In the genomic region with DNA sequence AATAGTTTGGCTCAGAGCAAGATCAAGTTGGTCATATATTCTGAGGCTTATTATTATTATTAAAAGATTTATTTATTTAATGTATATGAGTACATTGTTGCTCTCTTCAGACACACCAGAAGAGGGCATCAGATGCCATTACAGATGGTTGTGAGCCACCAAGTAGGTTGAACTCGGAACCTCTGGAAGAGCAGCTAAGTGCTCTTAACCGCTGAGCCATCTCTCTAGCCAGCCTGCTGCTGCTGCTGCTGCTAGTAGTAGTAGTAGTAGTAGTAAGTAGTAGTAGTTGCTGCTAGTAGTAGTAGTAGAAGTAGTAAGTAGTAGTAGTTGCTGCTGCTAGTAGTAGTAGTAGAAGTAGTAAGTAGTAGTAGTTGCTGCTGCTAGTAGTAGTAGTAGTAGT, we compare ENCODE assay signal across 8 mouse cellular contexts. TPM values are rescaled to one million over a fixed set of nuclear protein-coding genes. Genes with fewer than 3 reads are reported as not detected.
DNase-seq lines count a peak whose midpoint lies in the region; ATAC-seq and TF ChIP-seq lines count a peak whose summit lies in the region.
"Not testable (repeated sequence)": the region's sequence is repeated elsewhere in the genome, so short reads cannot be mapped to it uniquely, and the experiment has no call there.

No protein-coding gene starts in this region.

- H3K36me3 ChIP-seq in ES-Bruce4 (ENCODE audit: control insufficient read depth, insufficient read depth, low read length, poor library complexity, severe bottlenecking); embryonic facial prominence, embryonic 14.5 days (ENCODE audit: control insufficient read depth, insufficient read depth, low read length); hindbrain, embryonic 13.5 days; kidney, postnatal 0 days (ENCODE audit: insufficient read depth, low read length); liver, embryonic 14.5 days (replicated peaks; ENCODE audit: control insufficient read depth, insufficient read depth, low read depth); midbrain, embryonic 13.5 days; stomach, embryonic 15.5 days: not testable (repeated sequence)

- peak overlapping the region; percentile 46 for H3K4me3 ChIP-seq in ES-Bruce4 (ENCODE audit: low read depth, low read length)
- peak overlapping the region; percentile 53 for H3K4me3 ChIP-seq in embryonic facial prominence, embryonic 14.5 days (ENCODE audit: low read depth, low read length)
- peak overlapping the region; percentile 87 for H3K4me3 ChIP-seq in gastrocnemius, adult 2 months
- H3K4me3 ChIP-seq in hindbrain, embryonic 13.5 days: peak overlapping the region; percentile 50
- H3K4me3 ChIP-seq in kidney, postnatal 0 days (replicated peaks; ENCODE audit: low read depth, low read length): peak overlapping the region; percentile 44
- H3K4me3 ChIP-seq in liver, embryonic 14.5 days (ENCODE audit: insufficient read depth in 1 of 2, low read depth in 2 of 2, low read length in 2 of 2): peak overlapping the region; percentile 56 to 77
- peak overlapping the region; percentile 48 for H3K4me3 ChIP-seq in midbrain, embryonic 13.5 days (replicated peaks)
- peak overlapping the region; percentile 51 for H3K4me3 ChIP-seq in stomach, embryonic 15.5 days (replicated peaks)

- not testable (repeated sequence) for H3K27ac ChIP-seq in ES-Bruce4 (ENCODE audit: insufficient read depth, low read length)
- peak overlapping the region; percentile 85 for H3K27ac ChIP-seq in embryonic facial prominence, embryonic 14.5 days (replicated peaks; ENCODE audit: low read depth, low read length)
- peak overlapping the region; percentile 95 for H3K27ac ChIP-seq in gastrocnemius, adult 2 months
- H3K27ac ChIP-seq in hindbrain, embryonic 13.5 days: peak overlapping the region; percentile 95
- peak overlapping the region; percentile 91 for H3K27ac ChIP-seq in kidney, postnatal 0 days
- peak overlapping the region; percentile 100 for H3K27ac ChIP-seq in liver, embryonic 14.5 days
- peak overlapping the region; percentile 86 for H3K27ac ChIP-seq in midbrain, embryonic 13.5 days
- peak overlapping the region; percentile 88; the same call in 1 of the 2 replicates for H3K27ac ChIP-seq in stomach, embryonic 15.5 days

- H3K9me3 ChIP-seq in ES-Bruce4 (replicated peaks; ENCODE audit: control insufficient read depth, insufficient read depth, low read length, poor library complexity, severe bottlenecking); embryonic facial prominence, embryonic 14.5 days (ENCODE audit: control insufficient read depth, low read length); hindbrain, embryonic 13.5 days; kidney, postnatal 0 days (replicated peaks; ENCODE audit: low read length); liver, embryonic 14.5 days (ENCODE audit: control insufficient read depth, low read length); midbrain, embryonic 13.5 days; stomach, embryonic 15.5 days: not testable (repeated sequence)

- peak overlapping the region; percentile 89 for H3K9ac ChIP-seq in ES-Bruce4 (ENCODE audit: low read depth, poor library complexity, severe bottlenecking)
- H3K9ac ChIP-seq in embryonic facial prominence, embryonic 14.5 days (ENCODE audit: low read depth, low read length): peak overlapping the region; percentile 71; the same call in 1 of the 2 replicates
- H3K9ac ChIP-seq in hindbrain, embryonic 13.5 days; midbrain, embryonic 13.5 days (replicated peaks); stomach, embryonic 15.5 days: not testable (repeated sequence)
- H3K9ac ChIP-seq in kidney, postnatal 0 days (ENCODE audit: low read depth, low read length): peak overlapping the region; percentile 64; the same call in 1 of the 2 replicates
- H3K9ac ChIP-seq in liver, embryonic 14.5 days (replicated peaks): peak overlapping the region; percentile 91

- TF ChIP-seq CTCF in ES-Bruce4 (IDR thresholded peaks at IDR 0.05; ENCODE audit: low read depth, low read length): not testable (repeated sequence)
- TF ChIP-seq CTCF in gastrocnemius, adult 2 months (IDR thresholded peaks at IDR 0.05): peak; percentile 26; the same call in 1 of the 2 replicates
- peak; percentile 36; the same call in 1 of the 2 replicates for TF ChIP-seq CTCF in kidney, postnatal 0 days (IDR thresholded peaks at IDR 0.05; ENCODE audit: low read depth)
- peak; percentile 46 for TF ChIP-seq CTCF in liver, embryonic 14.5 days (IDR thresholded peaks at IDR 0.05; ENCODE audit: low read depth)

- peak overlapping the region; percentile 84 for H3K4me2 ChIP-seq in embryonic facial prominence, embryonic 14.5 days (ENCODE audit: low read depth, low read length)
- H3K4me2 ChIP-seq in hindbrain, embryonic 13.5 days: peak overlapping the region; percentile 71
- H3K4me2 ChIP-seq in kidney, postnatal 0 days (ENCODE audit: low read length): peak overlapping the region; percentile 65
- peak overlapping the region; percentile 96 for H3K4me2 ChIP-seq in liver, embryonic 14.5 days (ENCODE audit: low read depth)
- peak overlapping the region; percentile 67 for H3K4me2 ChIP-seq in midbrain, embryonic 13.5 days (replicated peaks)
- peak overlapping the region; percentile 79 for H3K4me2 ChIP-seq in stomach, embryonic 15.5 days

- DNase-seq in embryonic facial prominence, embryonic 14.5 days (ENCODE audit: low spot score); gastrocnemius, adult 2 months; kidney, postnatal 0 days (ENCODE audit: low spot score); liver, embryonic 14.5 days (ENCODE audit: low read depth in 3 of 3, low spot score in 3 of 3): not testable (repeated sequence)

- 71% methylated on average over 2 of the region's 2 CpGs for WGBS in embryonic facial prominence, embryonic 14.5 days
- 63% methylated on average over 2 of the region's 2 CpGs for WGBS in hindbrain, embryonic 13.5 days
- 71% methylated on average over 2 of the region's 2 CpGs for WGBS in kidney, postnatal 0 days
- WGBS in liver, embryonic 14.5 days (ENCODE audit: insufficient replicate concordance): 41% methylated on average over 2 of the region's 2 CpGs
- WGBS in midbrain, embryonic 13.5 days: 69% methylated on average over 2 of the region's 2 CpGs
- WGBS in stomach, embryonic 15.5 days: 60% methylated on average over 2 of the region's 2 CpGs

- H3K27me3 ChIP-seq in ES-Bruce4 (ENCODE audit: control insufficient read depth, insufficient read depth, low read length, poor library complexity, severe bottlenecking); embryonic facial prominence, embryonic 14.5 days (replicated peaks; ENCODE audit: control insufficient read depth, insufficient read depth, low read length); hindbrain, embryonic 13.5 days; kidney, postnatal 0 days (ENCODE audit: insufficient read depth, low read length); liver, embryonic 14.5 days (ENCODE audit: control insufficient read depth, insufficient read depth, low read length); midbrain, embryonic 13.5 days; stomach, embryonic 15.5 days (replicated peaks): not testable (repeated sequence)

- TF ChIP-seq EP300 in ES-Bruce4 (IDR thresholded peaks at IDR 0.05; ENCODE audit: insufficient read depth, low read depth, low read length): not testable (repeated sequence)
- TF ChIP-seq EP300 in liver, embryonic 14.5 days (IDR thresholded peaks at IDR 0.05; ENCODE audit: low read depth): peak; percentile 65

- not testable (repeated sequence) for TF ChIP-seq POLR2A in ES-Bruce4 (IDR thresholded peaks at IDR 0.05; ENCODE audit: insufficient read depth, low read length)

- H3K4me1 ChIP-seq in ES-Bruce4 (ENCODE audit: control insufficient read depth, insufficient read depth, low read length); kidney, postnatal 0 days (replicated peaks; ENCODE audit: insufficient read depth, low read length); stomach, embryonic 15.5 days: not testable (repeated sequence)
- peaks cover 12% of the 10 kb centered on the region for H3K4me1 ChIP-seq in embryonic facial prominence, embryonic 14.5 days (ENCODE audit: control insufficient read depth, insufficient read depth, low read length)
- H3K4me1 ChIP-seq in hindbrain, embryonic 13.5 days (replicated peaks): peaks cover 31% of the 10 kb centered on the region
- peaks cover 14 to 29% of the 10 kb centered on the region in 2 experiments for H3K4me1 ChIP-seq in liver, embryonic 14.5 days (replicated peaks; ENCODE audit: control insufficient read depth in 2 of 2, insufficient read depth in 2 of 2, low read length in 1 of 2)
- peaks cover 22% of the 10 kb centered on the region for H3K4me1 ChIP-seq in midbrain, embryonic 13.5 days (replicated peaks)

- ATAC-seq in embryonic facial prominence, embryonic 14.5 days (ENCODE audit: low read depth); hindbrain, embryonic 13.5 days (ENCODE audit: low FRiP score); kidney, postnatal 0 days (replicated peaks; ENCODE audit: low FRiP score, low read depth); liver, embryonic 14.5 days (ENCODE audit: insufficient read depth); midbrain, embryonic 13.5 days; stomach, embryonic 15.5 days (ENCODE audit: insufficient read depth, low FRiP score, low read depth): not testable (repeated sequence)

- intact Hi-C loops in gastrocnemius, adult 2 months (cut with DNase I): not testable (repeated sequence)

RNA-seq across cellular contexts. Expression of a gene that starts 3.2 kb away (rescaled TPM):
- 79.6 and 85.3 TPM in 2 replicates for polyA plus RNA-seq in ES-Bruce4 (2011; ENCODE audit: insufficient read depth, insufficient read length, low read depth, missing spikeins)
- polyA plus RNA-seq in embryonic facial prominence, embryonic 14.5 days (2014; fragmentation: Nextera tagmentation; extraction: Ambion mirVana): 19.1 and 21.9 TPM in 2 replicates
- 10 to 100 TPM in 1 of 2 experiments, 1 to 10 TPM in 1; 7.8 to 14.8 TPM for total RNA-seq in gastrocnemius, adult 2 months (2021)
- 19.1 and 20.4 TPM in 2 replicates for polyA plus RNA-seq in hindbrain, embryonic 13.5 days (2015; fragmentation: Nextera tagmentation; extraction: Ambion mirVana)
- 20.9 and 23.3 TPM in 2 replicates for polyA plus RNA-seq in kidney, postnatal 0 days (2015; fragmentation: Nextera tagmentation; extraction: Ambion mirVana)
- polyA plus RNA-seq in liver, embryonic 14.5 days (2012; rRNA removed): 11.0 and 11.4 TPM in 2 replicates
- polyA plus RNA-seq in liver, embryonic 14.5 days (2014; fragmentation: Nextera tagmentation; extraction: Ambion mirVana): 15.1 and 17.2 TPM in 2 replicates
- 25.7 and 26.0 TPM in 2 replicates for polyA plus RNA-seq in midbrain, embryonic 13.5 days (2015; fragmentation: Nextera tagmentation; extraction: Ambion mirVana)
- 31.5 and 33.7 TPM in 2 replicates for polyA plus RNA-seq in stomach, embryonic 15.5 days (2015; fragmentation: Nextera tagmentation; extraction: Ambion mirVana)

RNA-seq across cellular contexts. Expression of a gene that starts 4.3 kb away (rescaled TPM):
- polyA plus RNA-seq in ES-Bruce4 (2011; ENCODE audit: insufficient read depth, insufficient read length, low read depth, missing spikeins): 164 and 169 TPM in 2 replicates
- 36.5 and 47.3 TPM in 2 replicates for polyA plus RNA-seq in embryonic facial prominence, embryonic 14.5 days (2014; fragmentation: Nextera tagmentation; extraction: Ambion mirVana)
- 10 to 100 TPM in 1 of 2 experiments, 1 to 10 TPM in 1; 9.9 to 11.0 TPM for total RNA-seq in gastrocnemius, adult 2 months (2021)
- polyA plus RNA-seq in hindbrain, embryonic 13.5 days (2015; fragmentation: Nextera tagmentation; extraction: Ambion mirVana): 49.4 and 49.9 TPM in 2 replicates
- 27.6 and 27.7 TPM in 2 replicates for polyA plus RNA-seq in kidney, postnatal 0 days (2015; fragmentation: Nextera tagmentation; extraction: Ambion mirVana)
- 21.9 and 23.9 TPM in 2 replicates for polyA plus RNA-seq in liver, embryonic 14.5 days (2012; rRNA removed)
- polyA plus RNA-seq in liver, embryonic 14.5 days (2014; fragmentation: Nextera tagmentation; extraction: Ambion mirVana): 15.2 and 17.5 TPM in 2 replicates
- 51.2 and 58.8 TPM in 2 replicates for polyA plus RNA-seq in midbrain, embryonic 13.5 days (2015; fragmentation: Nextera tagmentation; extraction: Ambion mirVana)
- 40.3 and 45.5 TPM in 2 replicates for polyA plus RNA-seq in stomach, embryonic 15.5 days (2015; fragmentation: Nextera tagmentation; extraction: Ambion mirVana)

RNA-seq across cellular contexts. Expression of a gene that starts 34.0 kb away (rescaled TPM):
- 108 and 121 TPM in 2 replicates for polyA plus RNA-seq in ES-Bruce4 (2011; ENCODE audit: insufficient read depth, insufficient read length, low read depth, missing spikeins)
- 92.5 and 112 TPM in 2 replicates for polyA plus RNA-seq in embryonic facial prominence, embryonic 14.5 days (2014; fragmentation: Nextera tagmentation; extraction: Ambion mirVana)
- total RNA-seq in gastrocnemius, adult 2 months (2021): not detected
- 31.7 and 34.2 TPM in 2 replicates for polyA plus RNA-seq in hindbrain, embryonic 13.5 days (2015; fragmentation: Nextera tagmentation; extraction: Ambion mirVana)
- 49.3 and 61.1 TPM in 2 replicates for polyA plus RNA-seq in kidney, postnatal 0 days (2015; fragmentation: Nextera tagmentation; extraction: Ambion mirVana)
- 65.6 and 78.6 TPM in 2 replicates for polyA plus RNA-seq in liver, embryonic 14.5 days (2012; rRNA removed)
- polyA plus RNA-seq in liver, embryonic 14.5 days (2014; fragmentation: Nextera tagmentation; extraction: Ambion mirVana): 90.8 and 94.3 TPM in 2 replicates
- polyA plus RNA-seq in midbrain, embryonic 13.5 days (2015; fragmentation: Nextera tagmentation; extraction: Ambion mirVana): 61.3 and 62.6 TPM in 2 replicates
- 134 and 146 TPM in 2 replicates for polyA plus RNA-seq in stomach, embryonic 15.5 days (2015; fragmentation: Nextera tagmentation; extraction: Ambion mirVana)

RNA-seq across cellular contexts. Expression of a gene that starts 36.5 kb away (rescaled TPM):
- polyA plus RNA-seq in ES-Bruce4 (2011; ENCODE audit: insufficient read depth, insufficient read length, low read depth, missing spikeins): 70.3 and 98.6 TPM in 2 replicates
- polyA plus RNA-seq in embryonic facial prominence, embryonic 14.5 days (2014; fragmentation: Nextera tagmentation; extraction: Ambion mirVana): 44.9 and 50.1 TPM in 2 replicates
- total RNA-seq in gastrocnemius, adult 2 months (2021): 10 to 100 TPM; 55.4 to 71.1 TPM
- polyA plus RNA-seq in hindbrain, embryonic 13.5 days (2015; fragmentation: Nextera tagmentation; extraction: Ambion mirVana): 24.7 and 26.7 TPM in 2 replicates
- polyA plus RNA-seq in kidney, postnatal 0 days (2015; fragmentation: Nextera tagmentation; extraction: Ambion mirVana): 55.6 and 58.3 TPM in 2 replicates
- 20.5 and 23.0 TPM in 2 replicates for polyA plus RNA-seq in liver, embryonic 14.5 days (2012; rRNA removed)
- 29.2 and 31.2 TPM in 2 replicates for polyA plus RNA-seq in liver, embryonic 14.5 days (2014; fragmentation: Nextera tagmentation; extraction: Ambion mirVana)
- 30.4 and 31.6 TPM in 2 replicates for polyA plus RNA-seq in midbrain, embryonic 13.5 days (2015; fragmentation: Nextera tagmentation; extraction: Ambion mirVana)
- polyA plus RNA-seq in stomach, embryonic 15.5 days (2015; fragmentation: Nextera tagmentation; extraction: Ambion mirVana): 55.9 and 63.0 TPM in 2 replicates

RNA-seq across cellular contexts. Expression of a gene that starts 43.5 kb away (rescaled TPM):
- polyA plus RNA-seq in ES-Bruce4 (2011; ENCODE audit: insufficient read depth, insufficient read length, low read depth, missing spikeins): 3.4 and 4.6 TPM in 2 replicates
- 3.4 and 5.0 TPM in 2 replicates for polyA plus RNA-seq in embryonic facial prominence, embryonic 14.5 days (2014; fragmentation: Nextera tagmentation; extraction: Ambion mirVana)
- total RNA-seq in gastrocnemius, adult 2 months (2021): 1 to 10 TPM; 2.9 to 5.0 TPM
- polyA plus RNA-seq in hindbrain, embryonic 13.5 days (2015; fragmentation: Nextera tagmentation; extraction: Ambion mirVana): 1.5 TPM in 2 replicates
- 11.1 and 11.5 TPM in 2 replicates for polyA plus RNA-seq in kidney, postnatal 0 days (2015; fragmentation: Nextera tagmentation; extraction: Ambion mirVana)
- polyA plus RNA-seq in liver, embryonic 14.5 days (2012; rRNA removed): 0.58 and 0.59 TPM in 2 replicates
- 0.13 and 0.51 TPM in 2 replicates for polyA plus RNA-seq in liver, embryonic 14.5 days (2014; fragmentation: Nextera tagmentation; extraction: Ambion mirVana)
- 1.2 and 1.3 TPM in 2 replicates for polyA plus RNA-seq in midbrain, embryonic 13.5 days (2015; fragmentation: Nextera tagmentation; extraction: Ambion mirVana)
- 5.1 and 5.3 TPM in 2 replicates for polyA plus RNA-seq in stomach, embryonic 15.5 days (2015; fragmentation: Nextera tagmentation; extraction: Ambion mirVana)
